Mouse (Mus musculus) bone marrow macrophage, adult 2 months (primary cell): ENCODE measurements around the gene Ifitm1.

ENCODE experiments used
- CTCF ChIP-seq: IDR thresholded peaks from 2 replicates; pipeline ENCODE4 v1.5.1; 2012; ENCODE audit warnings: low read depth, mild to moderate bottlenecking, low read length, moderate library complexity
- POLR2A ChIP-seq: IDR thresholded peaks from 2 replicates; pipeline ENCODE4 v1.6.1; 2012; ENCODE audit warnings: mild to moderate bottlenecking, low read depth, low read length, borderline replicate concordance

- TF ChIP-seq CTCF (no peak), POLR2A (no peak)
Observed at GRCm38 (mm10) chr7:140971479-140972171, 4.6 kb downstream of the Ifitm1 start.
